Mouse (Mus musculus): ENCODE results near the gene Stat1. TPM values are rescaled to one million over a fixed set of nuclear protein-coding genes. Genes with fewer than 3 reads are reported as not detected.
A peak's percentile ranks its signal among the peaks of the same experiment; 100 is the strongest.

Gene Stat1
- 10 to 100 TPM; 13.9 to 16.3 TPM for total RNA-seq (2021)
- long read RNA-seq, experiment 1, full-length matches to known transcripts: 7 of 10 reads
- long read RNA-seq, experiment 1, partial matches to known transcripts: 1 of 10 reads
- long read RNA-seq, experiment 1, other reads (novel, unspliced or antisense): 2 of 10 reads
- long read RNA-seq, experiment 2, full-length matches to known transcripts: 14 of 21 reads
- long read RNA-seq, experiment 2, partial matches to known transcripts: 2 of 21 reads
- long read RNA-seq, experiment 2, other reads (novel, unspliced or antisense): 5 of 21 reads

DNA sequence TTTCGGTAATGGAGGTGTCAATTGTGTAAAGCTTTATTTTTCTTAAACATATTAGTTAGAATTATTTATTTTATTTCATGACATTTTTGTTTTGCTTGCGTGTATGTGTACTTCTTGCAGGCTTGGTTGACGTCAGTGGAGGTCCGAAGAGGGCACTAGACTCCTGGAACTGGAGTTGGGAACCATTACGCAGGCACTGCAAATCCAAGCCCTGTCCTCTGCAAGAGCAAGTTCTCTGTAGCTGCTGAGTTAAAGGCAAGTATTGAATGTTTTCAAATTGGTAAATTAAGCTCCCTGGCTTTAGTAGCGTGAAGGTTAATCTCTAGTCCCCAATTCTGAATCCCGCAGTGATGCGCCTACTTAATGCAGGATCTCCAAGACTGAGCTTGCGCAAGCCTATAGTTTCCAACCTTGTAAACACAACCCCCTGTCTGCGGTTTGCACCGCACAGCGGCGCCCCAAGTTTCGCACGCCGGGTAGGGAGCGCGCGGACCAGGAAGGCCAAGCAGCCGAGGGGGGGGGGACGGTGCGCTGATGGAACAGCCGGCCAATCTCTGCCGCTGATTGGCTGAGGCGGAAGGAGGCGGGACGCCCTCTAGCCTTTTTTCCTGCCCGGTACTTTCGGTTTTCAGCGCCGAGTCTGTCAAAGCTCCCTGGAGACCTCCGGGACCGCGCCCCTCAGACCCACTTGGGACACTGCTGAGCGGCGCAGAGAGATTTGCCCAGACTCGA lies at the start of gene Stat1:
Gene Stat1 (plus strand): TSS at position 581 of the 732 bp plus-strand sequence.
- DNase-seq (ENCODE audit: low spot score in 2 of 2): peak; percentile 69 to 84

DNA sequence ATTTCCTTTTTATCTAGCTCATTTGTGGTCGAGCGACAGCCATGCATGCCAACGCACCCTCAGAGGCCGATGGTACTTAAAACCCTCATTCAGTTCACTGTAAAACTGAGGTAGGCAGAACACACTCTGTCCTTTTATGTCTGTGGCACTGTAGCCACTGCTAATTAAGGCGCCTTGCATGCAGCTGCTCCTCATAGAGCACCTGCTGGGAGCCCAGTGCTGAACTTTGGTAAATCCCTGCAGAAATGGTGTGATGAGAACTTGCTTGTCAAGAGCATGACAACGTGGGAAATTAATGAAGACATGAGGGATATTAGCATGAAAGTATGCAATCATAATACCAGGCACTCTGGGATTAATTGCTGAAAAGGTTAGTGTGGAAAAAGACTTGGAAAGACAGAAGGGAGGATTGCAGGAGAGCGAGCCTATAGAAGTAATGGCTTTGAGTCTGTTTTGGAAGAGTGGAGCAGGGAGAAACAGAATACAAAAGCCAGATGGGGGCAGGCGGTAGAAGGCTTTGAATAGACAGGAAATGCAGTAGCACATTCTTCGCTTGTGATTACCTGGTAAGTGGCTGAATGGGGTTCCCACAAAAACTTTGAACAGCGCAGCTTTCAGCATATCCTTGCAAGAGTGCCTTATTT lies 39.4 kb upstream of the Stat1 start:
- DNase-seq (ENCODE audit: low spot score in 2 of 2): no peak

DNA sequence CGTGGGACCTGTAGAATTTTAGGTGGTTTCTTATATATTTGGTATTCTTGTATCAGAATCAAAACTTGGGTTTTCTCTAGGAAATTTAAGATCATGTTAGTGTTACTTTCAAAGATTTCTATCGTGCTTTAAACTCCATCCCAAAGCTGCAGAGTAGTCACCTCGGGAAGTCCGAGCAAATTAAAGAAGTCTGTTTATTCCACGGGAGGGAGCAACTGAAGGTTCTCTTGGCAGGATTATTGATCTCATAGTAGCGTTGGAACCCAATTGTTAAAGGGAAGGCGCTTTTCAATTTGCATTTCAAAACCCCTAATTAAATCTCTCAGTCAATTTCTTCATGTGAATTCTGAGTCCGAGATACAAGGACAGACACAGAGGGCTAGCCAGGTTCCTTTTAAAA lies 38.9 kb upstream of the Stat1 start:
- no peak for DNase-seq (ENCODE audit: low spot score in 2 of 2)

DNA sequence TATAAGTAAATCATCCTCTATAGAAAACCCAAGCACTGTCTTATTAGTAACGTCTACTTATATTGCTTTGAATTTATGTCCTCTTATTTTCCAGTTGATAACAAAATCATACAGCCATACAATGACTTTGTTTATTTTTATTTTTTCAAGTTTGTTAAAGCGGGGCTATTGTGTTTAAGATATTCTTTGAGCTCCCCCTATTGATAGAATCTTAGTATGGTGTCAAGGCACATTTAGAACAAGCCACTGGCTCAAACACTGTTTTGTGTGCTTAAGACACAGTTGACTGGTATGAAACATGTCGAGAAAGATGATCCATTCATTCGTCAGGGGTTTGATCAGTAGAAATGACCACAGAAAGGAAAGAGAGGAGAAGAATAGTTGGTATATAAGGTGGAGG lies 33.0 kb upstream of the Stat1 start:
- no peak for DNase-seq (ENCODE audit: low spot score in 2 of 2)

DNA sequence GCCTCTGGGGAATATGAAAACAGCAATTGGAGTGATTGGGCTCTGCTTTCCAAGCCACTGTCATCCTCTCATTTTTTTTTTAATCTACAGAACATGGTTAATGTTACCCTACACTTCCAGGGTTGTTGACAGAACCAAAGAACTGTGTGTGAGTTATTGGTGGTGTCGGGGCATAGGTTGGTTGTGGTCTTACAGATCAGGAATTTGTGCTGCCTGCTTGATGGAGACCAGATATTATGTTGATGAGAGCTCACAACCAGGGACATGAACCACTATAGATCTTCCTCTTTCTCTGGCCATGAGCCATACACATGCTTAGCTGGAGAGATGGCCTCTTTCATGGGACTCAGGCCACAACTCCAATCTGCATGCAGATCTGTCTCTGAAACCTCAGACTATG lies 32.1 kb upstream of the Stat1 start:
- DNase-seq (ENCODE audit: low spot score in 2 of 2): no peak

DNA sequence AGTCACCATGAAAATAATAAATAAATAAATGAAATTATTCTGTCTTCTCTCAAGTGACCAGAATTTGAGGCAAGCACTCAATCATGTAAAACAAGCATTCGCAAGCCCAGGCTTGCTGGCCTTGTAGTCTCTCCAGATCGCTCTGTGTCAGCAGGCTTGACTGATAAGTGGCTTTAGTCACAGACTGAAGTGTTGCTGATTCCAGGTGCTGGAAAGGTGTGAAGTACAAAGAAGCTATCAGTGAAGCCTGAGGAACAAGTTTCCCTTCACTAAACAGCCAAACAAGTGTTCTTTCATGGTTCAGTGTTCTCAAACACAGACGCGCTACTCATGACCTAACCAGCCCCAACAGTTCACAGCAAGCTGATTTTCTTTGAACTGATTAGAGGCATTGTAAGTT lies 30.6 kb upstream of the Stat1 start:
- DNase-seq (ENCODE audit: low spot score in 2 of 2): no peak

DNA sequence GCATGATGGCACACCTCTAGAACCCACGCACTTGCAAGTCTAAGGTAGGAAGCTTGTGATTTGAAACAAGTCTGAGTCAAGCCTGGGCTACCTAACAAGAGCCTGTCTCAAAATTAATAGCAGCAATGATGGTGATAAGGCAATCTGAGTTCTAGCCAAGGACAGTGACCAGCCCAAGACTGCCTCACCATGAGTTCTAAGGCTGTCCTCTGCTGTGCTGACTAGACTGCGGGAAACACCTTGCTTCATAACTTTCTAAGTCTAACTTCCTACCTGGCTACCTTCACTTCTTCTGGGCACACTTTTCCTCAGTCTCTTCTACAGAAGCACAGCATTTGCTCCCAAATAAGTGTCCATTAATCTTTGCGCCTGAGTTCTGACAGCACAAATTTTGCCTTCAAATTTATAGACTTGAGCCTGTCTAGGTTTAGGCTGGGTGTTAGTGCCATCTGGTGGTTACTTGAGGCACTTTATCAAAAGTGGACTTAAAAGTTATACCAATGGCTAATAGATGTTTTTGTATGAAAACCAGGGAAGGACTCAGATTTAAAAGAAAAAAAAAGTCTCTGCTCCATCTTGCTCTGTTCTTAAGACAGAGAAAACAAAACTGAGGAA lies 20.5 kb upstream of the Stat1 start:
- peak in 1 of 2 experiments; percentile 29 for DNase-seq (ENCODE audit: low spot score in 2 of 2)

DNA sequence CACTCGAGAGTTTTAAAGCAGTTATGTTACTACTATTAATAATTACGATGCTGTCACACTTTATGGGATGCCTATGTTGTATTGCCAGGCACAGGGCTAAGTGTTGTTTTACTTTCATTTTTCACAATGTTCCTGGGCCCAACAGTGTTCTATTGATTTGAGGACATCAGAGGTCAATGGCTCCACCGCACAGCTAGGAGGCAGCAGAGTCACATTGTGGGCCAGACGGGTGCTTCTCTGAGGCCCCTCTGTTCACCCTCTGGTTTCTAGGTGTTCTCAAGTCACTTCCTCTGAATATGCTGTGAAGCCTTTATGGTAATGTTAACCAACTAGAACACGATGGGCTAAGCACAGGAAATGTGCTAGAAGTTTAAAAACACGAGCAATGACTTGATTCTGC lies 18.7 kb upstream of the Stat1 start:
- DNase-seq (ENCODE audit: low spot score in 2 of 2): no peak

DNA sequence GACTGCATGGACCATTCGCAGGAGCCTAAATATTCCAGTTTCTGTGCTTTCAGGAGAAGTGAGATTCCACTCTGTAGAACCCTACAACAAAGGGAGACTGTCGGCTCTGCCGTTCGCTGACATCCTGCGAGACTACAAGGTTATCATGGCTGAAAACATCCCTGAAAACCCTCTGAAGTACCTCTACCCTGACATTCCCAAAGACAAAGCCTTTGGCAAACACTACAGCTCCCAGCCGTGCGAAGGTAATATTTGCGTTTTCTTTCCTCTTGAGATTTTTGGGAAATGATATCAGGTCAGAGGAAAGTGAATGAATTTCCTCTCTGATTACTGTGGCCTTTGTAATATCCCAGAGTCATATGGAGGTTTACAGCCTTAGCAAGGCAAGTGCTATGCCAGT lies 16.4 kb upstream of the Stat1 start:
- DNase-seq (ENCODE audit: low spot score in 2 of 2): no peak

DNA sequence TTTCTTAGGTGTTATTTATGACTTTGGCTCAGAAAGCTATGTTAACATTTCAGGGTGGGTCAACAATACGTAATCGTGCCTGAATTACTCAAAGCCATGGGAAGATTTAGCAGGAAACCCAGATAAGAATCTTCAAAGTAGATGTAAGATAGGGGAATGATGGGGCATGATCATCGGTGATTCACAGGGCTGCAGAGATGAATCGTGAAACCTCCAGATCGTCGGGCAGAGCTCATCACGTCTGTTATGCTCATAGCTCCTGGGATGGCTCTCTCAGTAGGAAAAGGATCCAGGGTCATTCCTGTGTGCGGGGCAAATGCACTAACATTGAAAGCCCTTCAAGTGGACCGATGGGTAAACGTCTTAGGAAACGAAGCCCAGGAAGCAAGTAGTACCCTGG lies 12.0 kb upstream of the Stat1 start:
- no peak for DNase-seq (ENCODE audit: low spot score in 2 of 2)

DNA sequence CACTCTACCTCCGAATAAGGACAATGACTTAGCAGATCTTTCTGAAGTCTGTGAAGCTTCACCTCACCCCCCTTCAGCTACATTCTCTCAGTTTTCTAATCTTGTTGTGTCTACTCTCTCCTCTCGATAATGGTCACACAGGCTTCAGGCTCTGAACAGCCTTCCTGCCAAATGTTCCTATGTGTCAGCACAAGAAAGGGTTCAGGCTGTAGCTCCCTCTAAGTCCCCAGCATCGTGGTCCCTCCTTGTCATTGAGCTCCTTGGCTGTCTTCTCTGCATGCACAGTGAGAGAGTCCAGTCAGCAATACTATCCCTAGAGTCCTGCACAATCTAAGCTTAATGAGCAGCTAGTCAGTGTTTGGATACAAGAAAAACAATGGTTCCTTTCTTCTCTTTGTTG lies 8.0 kb upstream of the Stat1 start:
- no peak for DNase-seq (ENCODE audit: low spot score in 2 of 2)

DNA sequence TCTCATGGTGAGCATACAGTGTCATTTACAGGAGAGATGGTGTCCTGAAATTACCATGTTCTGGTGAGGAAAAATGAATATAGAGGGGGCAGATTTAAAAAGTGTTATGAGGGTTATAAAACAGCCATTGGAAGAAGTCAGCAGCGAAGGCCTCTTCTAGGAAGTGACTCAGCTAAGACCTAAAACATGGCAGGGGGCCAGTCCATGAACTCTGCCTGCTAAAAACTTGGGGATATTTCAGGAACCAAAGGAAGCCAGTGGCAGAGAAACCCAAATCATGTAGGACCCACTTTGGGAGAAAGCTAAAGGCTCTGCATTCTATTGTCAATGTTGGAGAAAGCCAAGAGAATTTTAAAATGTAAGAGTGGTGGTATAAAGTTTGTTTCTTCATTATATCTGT lies 6.9 kb upstream of the Stat1 start:
- DNase-seq (ENCODE audit: low spot score in 2 of 2): no peak

DNA sequence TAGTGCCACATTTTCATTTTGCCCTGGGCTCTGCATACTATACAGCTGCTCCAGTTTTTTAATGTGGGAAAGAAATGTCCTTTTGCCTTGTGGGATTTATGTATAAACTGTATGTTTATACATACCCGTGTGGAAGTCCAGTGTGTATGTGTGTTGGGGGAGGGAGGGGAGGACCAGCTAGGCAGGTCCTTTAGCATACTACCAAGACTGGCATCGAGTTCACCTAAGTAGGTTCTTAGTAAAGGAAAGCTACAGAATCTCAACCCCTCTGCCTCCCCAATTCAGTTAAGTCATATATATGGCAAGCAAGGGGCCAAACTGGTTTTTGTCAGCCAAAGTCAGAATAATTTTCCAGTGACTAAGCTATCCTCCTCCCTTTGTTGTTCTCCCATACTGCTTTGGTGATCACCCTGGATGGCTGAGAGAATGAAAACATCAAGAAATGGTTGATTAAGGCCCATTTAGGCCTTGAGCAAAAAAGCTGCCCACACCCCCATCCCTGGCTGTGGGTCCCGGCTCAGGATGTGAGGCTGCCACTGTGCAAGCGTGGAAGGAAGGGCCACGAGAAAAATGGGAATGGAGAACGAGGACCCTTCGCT lies 6.1 kb upstream of the Stat1 start:
- no peak for DNase-seq (ENCODE audit: low spot score in 2 of 2)

DNA sequence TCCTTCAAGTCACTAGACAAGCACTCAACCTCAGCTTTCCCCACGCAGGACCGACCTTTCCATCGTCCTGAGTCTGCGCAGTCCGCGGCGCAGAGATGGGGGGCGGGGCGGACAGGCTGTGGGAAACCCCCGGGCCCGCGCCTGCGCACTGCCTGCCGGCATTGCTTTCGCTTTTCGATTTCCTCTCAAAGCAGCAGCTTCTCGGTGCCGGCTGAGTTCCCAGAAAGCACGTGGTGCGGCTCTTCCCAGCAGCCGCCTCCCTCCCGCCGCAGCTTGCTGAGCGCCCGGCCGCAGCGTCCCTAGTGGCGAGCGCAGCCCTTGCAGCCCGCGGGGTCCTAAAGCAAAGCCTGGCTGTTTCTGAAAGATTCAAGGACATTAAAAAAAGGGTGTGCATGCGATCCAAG lies 5.6 kb upstream of the Stat1 start:
- peak; percentile 99 for DNase-seq (ENCODE audit: low spot score in 2 of 2)

DNA sequence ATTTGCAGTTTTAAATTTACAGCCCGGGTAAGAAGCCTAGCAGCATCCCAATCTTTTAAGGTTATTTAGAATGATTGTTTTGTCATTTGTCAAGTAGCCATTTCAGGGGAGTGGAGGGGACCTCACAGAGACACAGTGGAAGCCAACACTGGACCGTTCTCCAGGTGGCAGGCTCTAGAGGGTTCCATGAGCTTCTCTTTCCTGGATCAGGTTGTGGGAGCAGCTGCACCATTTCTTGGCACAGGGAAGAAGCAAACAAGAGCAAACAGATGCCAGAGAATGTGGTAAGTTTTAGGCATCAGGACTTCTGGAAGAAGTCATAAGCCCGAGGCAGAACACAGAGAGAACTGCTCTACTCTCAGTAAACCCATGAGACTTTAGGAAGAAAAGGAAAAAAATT lies 2.8 kb upstream of the Stat1 start:
- DNase-seq (ENCODE audit: low spot score in 2 of 2): no peak

DNA sequence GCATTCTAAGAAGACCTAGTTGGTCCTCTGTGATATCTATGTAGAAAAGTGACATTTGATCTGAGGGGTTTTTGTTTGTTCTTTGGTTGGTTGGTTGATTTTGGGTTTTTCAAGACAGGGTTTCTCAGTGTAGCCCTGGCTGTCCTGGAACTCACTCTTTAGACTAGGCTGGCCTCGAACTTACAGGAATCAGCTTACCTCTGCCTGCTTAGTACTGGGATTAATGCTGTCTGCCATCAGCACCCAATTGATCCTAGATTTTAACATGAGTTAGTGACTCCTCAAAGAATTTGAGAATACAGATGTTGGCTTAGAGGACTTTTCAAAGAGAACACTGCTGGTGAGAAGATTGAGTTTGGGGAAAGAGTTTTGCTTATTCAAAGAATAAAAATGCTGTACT lies 1.5 kb upstream of the Stat1 start:
- DNase-seq (ENCODE audit: low spot score in 2 of 2): no peak

DNA sequence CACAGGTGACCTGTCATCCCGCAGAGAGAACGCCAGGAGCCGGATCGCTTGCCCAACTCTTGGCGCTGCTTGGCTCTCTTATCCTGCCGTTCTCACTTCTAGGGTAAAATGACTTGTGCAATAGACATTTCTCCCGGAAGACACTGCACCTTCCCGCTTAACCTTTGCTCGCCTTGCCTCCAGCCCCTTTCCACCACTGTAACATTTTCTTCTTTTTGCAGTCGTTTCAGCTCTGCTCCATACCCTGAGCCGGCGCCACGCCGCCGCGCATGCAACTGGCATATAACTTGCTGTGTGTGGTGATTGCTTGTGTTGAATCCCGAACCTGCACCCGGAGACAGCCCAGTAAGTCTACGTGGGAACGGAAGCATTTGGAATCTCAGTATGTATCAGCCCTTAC lies 451 bp downstream of the Stat1 start:
- peak in 1 of 2 experiments; percentile 19 for DNase-seq (ENCODE audit: low spot score in 2 of 2)

DNA sequence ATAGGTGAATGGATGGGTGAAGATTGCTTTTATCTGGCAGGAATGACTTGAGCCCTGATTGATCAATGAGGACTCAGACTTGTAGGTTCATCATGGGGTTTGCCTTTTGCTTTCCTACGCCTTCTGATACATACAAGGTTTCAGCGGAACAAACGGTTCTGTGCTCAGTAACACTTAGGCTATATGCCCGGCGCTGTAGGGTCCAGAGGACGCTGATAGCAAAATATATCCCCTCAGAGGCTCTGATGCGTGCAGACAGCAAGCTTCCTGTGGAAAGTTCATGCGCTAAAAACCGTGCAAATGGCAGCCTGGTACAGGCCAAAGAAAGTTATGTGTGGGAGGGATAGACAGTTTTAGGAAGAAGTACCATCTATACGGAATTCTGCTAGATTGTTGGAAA lies 951 bp downstream of the Stat1 start:
- DNase-seq (ENCODE audit: low spot score in 2 of 2): no peak

DNA sequence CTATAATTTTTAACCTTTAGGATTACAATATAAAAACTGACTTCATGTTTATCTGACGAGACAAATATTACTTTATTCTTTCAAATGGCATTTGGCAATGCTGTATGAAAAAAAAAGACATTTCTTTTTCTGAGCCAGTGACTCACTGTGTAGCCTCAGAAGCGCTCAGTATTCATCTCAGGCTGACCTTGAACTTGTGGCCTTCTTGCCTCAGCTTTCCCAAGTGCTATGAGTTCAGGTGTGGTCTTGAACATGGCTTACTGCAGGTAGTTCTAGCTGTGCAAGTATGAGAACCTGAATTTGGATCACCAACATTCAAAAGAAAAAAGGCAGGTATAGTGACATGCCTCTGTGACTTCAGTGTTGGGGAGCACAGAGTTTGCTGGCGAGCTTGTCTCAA lies 1.8 kb downstream of the Stat1 start:
- no peak for DNase-seq (ENCODE audit: low spot score in 2 of 2)

DNA sequence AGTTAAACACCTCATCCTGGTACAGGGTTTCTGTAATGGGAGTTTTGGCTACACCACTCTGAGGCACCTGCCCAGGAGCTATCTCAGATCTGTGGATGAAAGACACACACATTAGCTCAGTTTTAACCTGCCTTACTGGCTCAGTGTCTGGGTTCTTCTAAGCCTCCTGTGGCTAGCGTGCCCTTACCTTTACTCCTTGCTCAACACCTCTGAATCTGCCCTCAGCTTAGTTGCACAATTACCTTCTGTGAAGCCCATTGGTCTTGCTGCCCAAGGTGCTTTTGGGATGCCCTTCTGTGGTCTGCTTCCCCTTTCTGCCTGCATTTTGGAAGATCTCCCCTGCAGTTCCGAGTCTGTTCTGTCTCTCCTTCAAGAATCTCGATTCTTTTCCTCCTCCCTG lies 5.6 kb downstream of the Stat1 start:
- no peak for DNase-seq (ENCODE audit: low spot score in 2 of 2)

DNA sequence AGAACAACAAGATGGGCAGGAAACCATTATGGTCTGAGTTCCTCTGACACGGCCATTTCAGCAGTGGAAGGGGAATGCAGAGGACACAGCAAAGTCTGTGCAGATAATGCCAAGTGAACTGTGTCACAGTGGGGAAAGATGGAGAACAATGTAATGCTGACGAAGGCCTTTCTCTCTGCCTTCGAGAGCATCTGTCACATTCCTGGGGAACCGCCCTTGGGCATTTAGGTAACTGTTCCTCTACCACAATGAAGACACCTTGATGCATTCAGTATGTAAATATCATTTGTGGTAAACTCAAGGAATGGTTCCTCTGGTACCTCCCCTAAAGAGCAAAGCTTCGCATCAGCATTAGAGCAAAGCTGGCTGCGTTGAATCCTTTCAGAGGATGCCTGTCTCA lies 8.1 kb downstream of the Stat1 start:
- no peak for DNase-seq (ENCODE audit: low spot score in 2 of 2)

DNA sequence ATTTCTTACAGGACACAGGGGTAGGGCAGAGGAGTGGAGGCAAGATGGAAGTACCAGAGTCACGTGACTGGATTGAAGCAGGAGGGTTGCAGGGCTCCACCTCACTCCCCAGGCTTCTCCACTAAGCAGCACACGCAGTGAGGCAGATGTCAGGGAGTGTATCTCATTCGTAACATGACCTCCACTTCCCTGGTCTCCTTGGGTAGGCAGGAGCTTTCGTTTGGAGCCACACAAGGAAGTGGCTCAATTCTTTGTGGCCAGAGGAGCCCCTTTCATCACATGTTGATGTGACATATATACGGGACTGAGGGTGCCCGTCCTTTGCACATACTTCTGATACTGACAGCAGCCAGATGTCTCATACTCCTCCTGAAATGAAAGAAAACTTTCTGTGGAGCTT lies 10.6 kb downstream of the Stat1 start:
- DNase-seq (ENCODE audit: low spot score in 2 of 2): no peak
